Mouse (Mus musculus) neural tube, embryonic 12.5 days (tissue): Measurements from ENCODE around the gene Klf5. TPM values are rescaled to one million over a fixed set of nuclear protein-coding genes. Genes with fewer than 3 reads are reported as not detected.

Experiments used
- ATAC-seq: fragments of 200-750 bp; cut with Nextera tagmentation; 2 replicates; pipeline ENCODE4 v1.8.0; 2017; ENCODE audit warnings: low read depth, mild to moderate bottlenecking, moderate TSS enrichment, moderate library complexity; ENCODE audit not compliant: low FRiP score
- H3K27ac ChIP-seq: fragments of 300-500 bp; sonication (generic); 2 replicates; pipeline ENCODE4 v1.5.1; 2016
- H3K27me3 ChIP-seq: fragments of 300-500 bp; sonication (generic); replicated peaks from 2 replicates; pipeline ENCODE4 v1.6.1; 2016; ENCODE audit warnings: mild to moderate bottlenecking
- H3K36me3 ChIP-seq: fragments of 300-500 bp; sonication (generic); 2 replicates; pipeline ENCODE4 v1.6.1; 2016; ENCODE audit warnings: mild to moderate bottlenecking
- H3K4me1 ChIP-seq: fragments of 300-500 bp; sonication (generic); 2 replicates; pipeline ENCODE4 v1.6.1; 2016
- H3K4me2 ChIP-seq: fragments of 300-500 bp; sonication (generic); replicated peaks from 2 replicates; pipeline ENCODE4 v1.6.1; 2016; ENCODE audit warnings: mild to moderate bottlenecking
- H3K4me3 ChIP-seq: fragments of 300-500 bp; sonication (generic); 2 replicates; pipeline ENCODE4 v1.5.1; 2016
- H3K9ac ChIP-seq: fragments of 300-500 bp; sonication (generic); 2 replicates; pipeline ENCODE4 v1.6.1; 2016; ENCODE audit warnings: mild to moderate bottlenecking
- H3K9me3 ChIP-seq: fragments of 300-500 bp; sonication (generic); 2 replicates; pipeline ENCODE4 v1.6.1; 2016; ENCODE audit warnings: mild to moderate bottlenecking
- WGBS: fragments of 180-500 bp; shearing (Covaris S2); methylation state at CpG from one replicate; pipeline ENCODE4 v1.1.7; 2016; 5-methylcytosine and 5-hydroxymethylcytosine counted together
- polyA plus RNA-seq: library from polyadenylated mRNA; unstranded; fragments of >200 nt; fragmentation: Nextera tagmentation; extraction: Ambion mirVana; gene quantifications from 2 replicates; pipeline ENCODE4 v1.2.1, GENCODE M21; 2016

Klf5 gene
- polyA plus RNA-seq, 1 experiment from 2014 or later: 4.2 TPM

DNA sequence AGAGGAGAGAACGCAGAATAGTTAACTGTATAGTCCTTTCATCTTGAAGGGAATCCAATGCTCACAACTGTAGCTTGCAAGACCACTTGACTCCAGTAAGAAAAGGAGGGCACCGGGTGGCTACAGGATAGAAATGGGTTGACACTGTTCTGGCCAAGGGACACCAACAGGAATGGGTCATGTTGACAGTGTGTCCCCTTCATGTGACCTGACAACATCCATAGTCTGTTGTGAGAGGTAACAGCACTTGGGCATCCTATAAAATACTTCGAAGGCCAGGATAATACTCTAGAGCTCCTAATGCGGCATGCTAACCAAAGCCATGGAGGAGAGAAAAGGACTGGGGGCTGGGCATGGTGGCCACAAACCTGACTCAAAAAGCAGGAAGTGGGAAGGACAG, 17.8 kb downstream of the Klf5 start:
- Histone ChIP-seq H3K4me3 (no peak overlapping the region), H3K9ac (no peak overlapping the region), H3K4me1 (no peaks in the 10 kb centered on the region), H3K9me3 (no peaks in the 10 kb centered on the region), H3K36me3 (no peaks in the 10 kb centered on the region; the same call in 1 of the 2 replicates), H3K27me3 (no peaks in the 10 kb centered on the region), H3K27ac (no peak overlapping the region), H3K4me2 (no peak overlapping the region)
- 98% methylated on average over 4 of the region's 4 CpGs for WGBS
- ATAC-seq: no peak

DNA sequence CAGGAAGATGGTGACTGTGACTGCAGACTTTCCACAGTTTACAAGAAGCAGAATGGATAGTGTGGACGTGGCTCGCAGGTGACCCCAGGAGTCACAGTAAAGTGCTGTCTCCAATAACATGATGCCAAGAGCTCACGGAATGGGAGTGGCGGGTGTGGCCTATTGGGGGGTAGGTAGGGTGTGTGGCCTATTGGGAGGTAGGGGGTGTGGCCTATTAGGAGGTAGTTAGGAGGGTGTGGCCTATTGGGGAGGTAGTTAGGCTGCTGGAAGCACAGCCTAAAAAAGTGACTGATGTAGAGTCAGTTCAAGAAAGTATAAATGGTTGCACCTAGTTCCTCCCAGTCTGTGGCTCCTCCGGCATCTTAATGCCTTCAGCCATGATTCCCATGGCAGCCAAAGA, 22.2 kb downstream of the Klf5 start:
- Histone ChIP-seq H3K9ac (no peak overlapping the region), H3K4me3 (no peak overlapping the region), H3K4me1 (no peaks in the 10 kb centered on the region; the same call in 1 of the 2 replicates), H3K9me3 (no peaks in the 10 kb centered on the region), H3K27me3 (no peaks in the 10 kb centered on the region), H3K4me2 (no peak overlapping the region), H3K36me3 (no peaks in the 10 kb centered on the region), H3K27ac (no peak overlapping the region)
- no peak for ATAC-seq
- 90% methylated on average over 5 of the region's 5 CpGs for WGBS

DNA sequence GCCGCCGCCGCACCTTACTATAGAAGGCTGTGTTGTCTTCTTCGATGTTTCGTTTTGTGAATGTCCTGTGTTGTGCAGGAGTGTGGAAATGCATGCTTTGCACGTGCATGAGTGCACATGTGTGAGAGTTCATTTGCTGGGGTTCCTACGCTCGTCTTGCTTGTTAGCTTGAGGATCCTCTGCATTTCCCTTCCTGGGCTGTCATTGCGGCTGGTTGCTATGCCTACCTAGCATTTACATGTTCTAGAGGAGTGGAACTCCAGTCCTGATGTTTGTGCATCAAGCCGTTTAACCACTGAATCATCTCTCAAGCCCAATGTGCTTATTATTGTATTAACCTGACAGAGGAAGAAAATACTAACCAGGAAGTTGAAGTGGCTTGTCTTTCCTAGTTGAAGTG, 24.9 kb downstream of the Klf5 start:
- no peak for ATAC-seq

DNA sequence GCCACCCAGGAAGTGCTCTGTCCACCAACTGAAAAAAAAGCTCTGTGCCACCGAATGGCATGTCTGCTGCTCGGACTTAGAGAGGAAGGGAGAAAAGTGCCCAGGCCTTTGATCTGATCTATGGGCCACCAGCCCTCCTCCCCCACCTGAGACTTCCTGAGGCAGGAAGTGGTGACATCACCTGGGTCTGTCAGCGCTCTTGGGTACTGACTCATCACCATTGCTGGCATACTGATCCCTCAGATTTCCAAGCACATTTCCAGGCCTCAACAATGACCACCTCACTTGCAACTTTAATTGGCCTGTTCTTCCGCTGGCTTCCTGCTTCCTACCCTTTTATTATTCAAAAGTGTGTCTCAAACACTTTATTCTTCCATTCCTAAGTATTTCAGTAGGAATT, 26.0 kb downstream of the Klf5 start:
- no peak overlapping the region for H3K4me2 ChIP-seq
- no peaks in the 10 kb centered on the region; the same call in 1 of the 2 replicates for H3K4me1 ChIP-seq

More for the DNA sequence above, 24.9 kb downstream of the Klf5 start:
- Histone ChIP-seq H3K27ac (no peak overlapping the region), H3K4me3 (no peak overlapping the region), H3K4me1 (no peaks in the 10 kb centered on the region; the same call in 1 of the 2 replicates), H3K9me3 (no peaks in the 10 kb centered on the region), H3K36me3 (no peaks in the 10 kb centered on the region), H3K4me2 (no peak overlapping the region), H3K9ac (no peak overlapping the region), H3K27me3 (no peaks in the 10 kb centered on the region)
- 91% methylated on average over 10 of the region's 10 CpGs for WGBS

DNA sequence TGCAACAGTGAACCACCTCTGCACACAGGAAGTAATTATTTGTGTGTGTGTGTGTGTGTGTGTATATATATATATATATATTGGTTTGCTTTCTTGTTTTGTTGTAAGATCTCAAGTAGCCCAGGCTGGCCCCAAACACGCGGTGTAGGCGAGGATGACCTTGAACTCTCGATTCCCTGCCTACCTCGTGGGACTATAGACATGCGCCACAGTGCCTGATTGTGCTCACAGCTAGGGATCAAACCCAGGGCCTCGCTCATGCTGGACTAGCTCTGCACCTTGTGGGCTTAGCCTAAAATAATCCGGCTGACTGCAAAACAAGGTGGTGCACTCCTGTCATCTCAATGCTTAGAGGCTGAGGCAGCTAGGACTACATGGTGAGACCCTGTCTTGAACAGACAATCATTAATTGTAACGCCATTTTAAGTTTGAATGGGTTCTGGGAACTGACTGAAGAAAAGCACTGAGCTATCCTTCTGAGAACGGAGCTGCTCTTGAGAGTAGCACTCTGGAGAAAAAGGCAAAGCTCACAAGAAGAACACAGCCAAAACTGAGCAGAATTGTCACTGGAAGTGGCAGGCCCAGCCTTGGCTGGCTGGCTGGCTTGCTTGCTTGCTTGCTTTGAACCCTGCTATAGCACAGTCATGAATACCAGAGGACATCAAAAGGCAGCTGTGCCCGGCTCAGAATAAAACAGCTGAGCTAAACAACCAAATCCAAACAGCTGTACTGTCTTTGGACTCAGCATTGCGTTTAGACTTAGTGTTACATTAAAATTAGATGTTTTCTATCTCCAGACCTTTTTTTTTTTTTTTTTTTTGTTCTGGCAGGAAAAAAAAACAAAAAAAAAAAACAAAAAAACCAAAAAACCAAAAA, 27.3 kb downstream of the Klf5 start:
- no peak for ATAC-seq
- Histone ChIP-seq H3K27me3 (no peaks in the 10 kb centered on the region), H3K27ac (no peak overlapping the region), H3K36me3 (no peaks in the 10 kb centered on the region), H3K4me3 (no peak overlapping the region), H3K9me3 (no peaks in the 10 kb centered on the region), H3K4me1 (no peaks in the 10 kb centered on the region; the same call in 1 of the 2 replicates), H3K4me2 (no peak overlapping the region), H3K9ac (no peak overlapping the region)
- WGBS: 78% methylated on average over 12 of the region's 12 CpGs

More for the DNA sequence above, 26.0 kb downstream of the Klf5 start:
- Histone ChIP-seq H3K36me3 (no peaks in the 10 kb centered on the region), H3K9ac (no peak overlapping the region), H3K27me3 (no peaks in the 10 kb centered on the region), H3K9me3 (no peaks in the 10 kb centered on the region), H3K4me3 (no peak overlapping the region), H3K27ac (no peak overlapping the region)
- WGBS: 72% methylated on average over 4 of the region's 4 CpGs
- ATAC-seq: no peak

DNA sequence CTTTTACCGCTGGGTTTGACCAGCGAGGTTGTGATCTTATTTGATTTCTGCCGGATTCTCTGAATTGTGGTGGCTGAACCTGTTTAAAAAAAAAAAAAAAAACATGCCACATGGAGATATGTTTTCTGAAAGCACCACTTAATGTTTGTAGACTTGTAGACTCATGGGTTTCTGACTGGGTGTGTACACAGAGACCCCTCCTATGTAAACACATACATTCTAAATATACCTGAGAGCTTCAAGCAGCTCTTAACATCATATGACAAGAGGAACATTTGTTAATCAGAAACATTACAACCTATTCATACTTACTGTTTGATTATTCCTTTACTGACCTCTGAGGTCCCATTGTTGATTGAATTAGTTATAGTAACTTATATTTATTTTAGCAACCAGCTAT, 38.1 kb downstream of the Klf5 start:
- Histone ChIP-seq H3K27me3 (no peaks in the 10 kb centered on the region), H3K9me3 (no peaks in the 10 kb centered on the region), H3K36me3 (no peaks in the 10 kb centered on the region), H3K27ac (no peak overlapping the region), H3K4me1 (no peaks in the 10 kb centered on the region), H3K4me2 (no peak overlapping the region), H3K9ac (no peak overlapping the region), H3K4me3 (no peak overlapping the region)
- 96% methylated on average over 3 of the region's 3 CpGs for WGBS
- ATAC-seq: no peak

DNA sequence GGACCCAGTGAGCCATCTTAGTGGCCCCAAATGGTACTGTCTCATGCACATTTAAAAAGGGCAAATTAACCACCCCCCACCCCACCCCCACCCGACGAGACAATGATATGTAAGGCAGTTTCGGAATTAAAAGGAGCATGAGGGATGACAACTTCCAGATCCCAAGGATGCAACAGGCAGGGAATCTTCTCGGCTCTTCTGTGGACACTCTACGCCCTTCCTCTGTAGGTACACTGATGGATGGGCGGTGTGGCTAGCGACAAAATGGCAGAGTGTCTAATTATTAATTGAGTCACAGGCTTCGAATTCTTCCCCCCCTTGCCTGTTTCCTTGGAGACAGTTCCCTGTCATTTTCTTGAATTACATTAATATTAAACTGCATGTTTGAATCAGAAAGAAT, 40.5 kb downstream of the Klf5 start:
- Histone ChIP-seq H3K9me3 (no peaks in the 10 kb centered on the region), H3K9ac (no peak overlapping the region), H3K4me3 (no peak overlapping the region), H3K4me2 (no peak overlapping the region), H3K4me1 (no peaks in the 10 kb centered on the region), H3K27me3 (no peaks in the 10 kb centered on the region), H3K27ac (no peak overlapping the region), H3K36me3 (no peaks in the 10 kb centered on the region)
- ATAC-seq: no peak
- WGBS: 45% methylated on average over 8 of the region's 8 CpGs

DNA sequence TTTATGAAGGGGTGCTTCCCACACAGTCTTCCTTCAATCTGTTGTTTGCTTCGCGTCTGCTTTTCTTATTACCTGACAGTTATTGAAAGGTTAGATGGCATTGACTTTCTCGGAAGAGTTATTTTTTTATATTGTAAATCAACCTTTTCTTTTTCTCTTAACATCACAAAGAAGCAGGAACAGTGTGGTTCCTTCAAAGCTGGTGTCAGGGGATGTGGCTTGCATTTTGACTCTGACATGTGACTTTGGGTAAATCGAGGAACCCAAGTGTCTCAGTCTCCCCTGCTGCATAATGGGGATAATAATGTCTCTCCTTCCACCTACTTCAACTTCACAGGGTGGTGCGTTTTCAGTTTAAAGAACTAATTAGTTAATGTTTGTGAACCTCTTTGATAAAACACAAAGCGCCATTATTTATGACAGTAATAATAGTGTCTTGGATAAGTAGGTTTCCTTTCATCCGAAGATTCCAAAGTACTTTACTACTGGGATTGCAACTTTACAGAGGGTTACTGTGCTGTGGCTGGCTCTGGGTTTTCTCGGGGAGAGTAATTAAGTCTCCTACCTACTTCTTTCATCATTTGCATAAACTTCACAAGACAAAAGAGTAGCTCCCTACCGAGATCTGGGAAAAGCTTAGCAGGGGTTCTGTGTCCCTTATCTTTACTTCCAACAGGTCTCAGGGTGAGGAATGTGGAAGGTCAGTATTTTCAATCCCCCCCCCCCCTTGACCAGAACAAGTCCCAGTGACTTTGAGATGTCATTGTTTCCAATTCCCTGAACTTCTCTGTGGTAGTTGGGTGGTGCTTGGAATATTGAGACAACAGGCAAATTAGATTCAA, 41.4 kb downstream of the Klf5 start:
- H3K9ac ChIP-seq: no peak overlapping the region
- no peak overlapping the region for H3K4me2 ChIP-seq
- 6% methylated on average over 9 of the region's 9 CpGs for WGBS
- H3K27me3 ChIP-seq: no peaks in the 10 kb centered on the region
- H3K27ac ChIP-seq: no peak overlapping the region
- no peaks in the 10 kb centered on the region for H3K36me3 ChIP-seq
- no peaks in the 10 kb centered on the region for H3K9me3 ChIP-seq
- no peaks in the 10 kb centered on the region for H3K4me1 ChIP-seq
- no peak for ATAC-seq
- H3K4me3 ChIP-seq: no peak overlapping the region

DNA sequence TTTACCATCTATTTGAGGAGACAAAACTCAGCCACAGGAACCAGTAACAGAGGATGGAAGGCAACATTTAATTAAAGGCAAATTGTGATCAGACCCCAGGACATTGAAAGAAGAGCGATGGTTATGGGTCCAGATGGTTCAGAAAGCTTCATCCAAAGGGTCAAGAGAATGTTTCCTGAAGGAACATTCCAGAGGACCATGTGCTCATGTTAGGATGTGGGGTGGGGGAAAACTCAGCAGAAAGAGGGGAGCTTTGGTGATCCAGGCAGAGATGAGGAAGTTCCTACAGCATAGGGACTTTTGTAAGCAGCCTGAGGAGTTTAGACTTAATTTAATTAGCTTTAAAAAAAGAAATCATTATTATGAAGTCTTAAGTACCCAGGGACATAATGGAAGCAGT, 42.2 kb downstream of the Klf5 start:
- 67% methylated on average over 1 of the region's 1 CpGs for WGBS

DNA sequence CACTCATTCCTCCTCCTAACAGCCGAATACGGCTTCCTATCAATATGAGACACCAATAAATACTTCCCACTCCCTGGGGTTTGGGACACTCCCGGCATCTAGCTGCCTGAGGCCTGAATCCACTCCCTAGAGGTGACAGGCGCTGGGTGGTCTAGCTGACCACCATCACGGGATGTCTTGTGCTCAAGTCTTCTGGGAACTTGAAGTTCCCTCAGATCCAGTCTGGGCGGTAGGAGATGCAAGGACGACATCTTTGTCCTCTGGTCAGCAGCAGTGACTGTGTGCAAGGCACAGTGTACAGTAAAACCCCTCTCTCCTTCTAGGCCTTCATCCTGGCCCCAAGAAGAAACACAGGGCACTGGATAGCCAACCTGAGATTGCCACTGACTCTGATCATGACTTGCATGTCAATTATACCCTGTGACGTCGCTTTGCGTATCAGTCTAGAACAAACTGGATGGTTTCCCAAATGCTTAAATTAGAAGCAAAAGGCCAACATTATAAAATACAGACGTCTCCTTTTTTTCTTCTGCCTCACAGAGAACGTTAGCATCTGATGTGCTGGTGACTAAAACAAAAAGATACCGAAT, 49.8 kb downstream of the Klf5 start:
- H3K27ac ChIP-seq: no peak overlapping the region
- no peak overlapping the region for H3K4me3 ChIP-seq
- no peaks in the 10 kb centered on the region for H3K27me3 ChIP-seq
- ATAC-seq: no peak
- H3K4me2 ChIP-seq: no peak overlapping the region
- no peaks in the 10 kb centered on the region for H3K36me3 ChIP-seq
- no peaks in the 10 kb centered on the region for H3K4me1 ChIP-seq
- H3K9me3 ChIP-seq: no peaks in the 10 kb centered on the region
- 60% methylated on average over 13 of the region's 13 CpGs for WGBS
- no peak overlapping the region for H3K9ac ChIP-seq

More for the DNA sequence above, 42.2 kb downstream of the Klf5 start:
- no peak for ATAC-seq
- H3K9me3 ChIP-seq: no peaks in the 10 kb centered on the region
- no peaks in the 10 kb centered on the region for H3K36me3 ChIP-seq
- no peak overlapping the region for H3K4me3 ChIP-seq
- no peaks in the 10 kb centered on the region for H3K4me1 ChIP-seq
- H3K27ac ChIP-seq: no peak overlapping the region
- H3K9ac ChIP-seq: no peak overlapping the region
- H3K4me2 ChIP-seq: no peak overlapping the region
- no peaks in the 10 kb centered on the region for H3K27me3 ChIP-seq

DNA sequence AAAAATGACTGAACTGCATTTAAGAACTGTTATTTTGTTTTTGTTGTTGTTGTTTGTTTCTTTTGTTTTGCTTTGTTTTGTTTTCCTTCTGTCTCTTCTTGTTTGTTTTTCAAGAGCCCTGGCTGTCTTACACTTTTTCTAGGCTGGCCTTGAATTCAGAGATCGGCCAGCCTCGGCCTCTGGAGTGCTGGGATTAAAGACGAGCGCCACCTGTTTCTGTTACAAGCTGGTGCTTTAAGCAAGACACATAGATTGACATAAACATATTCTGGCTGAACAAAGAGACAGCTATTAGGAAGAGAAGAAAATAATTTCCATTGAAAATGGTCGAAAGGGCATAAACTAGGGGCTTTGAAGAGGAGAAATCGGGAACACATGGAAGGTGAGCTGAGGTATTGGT, 51.1 kb downstream of the Klf5 start:
- H3K36me3 ChIP-seq: no peaks in the 10 kb centered on the region
- no peak overlapping the region for H3K9ac ChIP-seq
- H3K4me3 ChIP-seq: no peak overlapping the region
- WGBS: 86% methylated on average over 6 of the region's 6 CpGs
- no peak overlapping the region for H3K4me2 ChIP-seq
- ATAC-seq: no peak
- H3K27ac ChIP-seq: no peak overlapping the region
- H3K9me3 ChIP-seq: no peaks in the 10 kb centered on the region
- no peaks in the 10 kb centered on the region for H3K27me3 ChIP-seq
- no peaks in the 10 kb centered on the region for H3K4me1 ChIP-seq

DNA sequence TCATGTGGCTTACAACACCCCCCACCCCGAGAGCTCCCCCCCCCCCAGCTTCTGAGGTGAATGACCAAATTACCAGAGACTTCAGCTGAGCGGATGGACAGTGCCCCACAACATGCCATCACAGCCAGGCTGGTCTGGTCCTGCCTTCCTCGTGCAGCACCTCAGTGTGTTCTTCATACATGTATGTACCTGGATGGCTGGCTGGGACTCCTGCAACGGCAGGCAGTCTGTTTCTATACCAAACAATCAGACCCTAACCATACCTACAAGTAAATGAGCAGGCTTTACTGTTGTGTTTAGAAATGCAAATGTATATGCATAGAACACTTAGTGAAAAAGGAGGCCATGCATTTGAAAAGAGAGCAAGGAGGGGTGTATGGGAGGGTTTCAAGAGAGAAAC, 54.5 kb downstream of the Klf5 start:
- Histone ChIP-seq H3K9me3 (no peaks in the 10 kb centered on the region), H3K27ac (no peak overlapping the region), H3K4me3 (no peak overlapping the region), H3K36me3 (no peaks in the 10 kb centered on the region), H3K4me1 (no peaks in the 10 kb centered on the region), H3K27me3 (no peaks in the 10 kb centered on the region), H3K9ac (no peak overlapping the region), H3K4me2 (no peak overlapping the region)
- no peak for ATAC-seq
- 53% methylated on average over 4 of the region's 4 CpGs for WGBS
